ENCODE assay signal across 8 mouse cellular contexts in the genomic region with DNA sequence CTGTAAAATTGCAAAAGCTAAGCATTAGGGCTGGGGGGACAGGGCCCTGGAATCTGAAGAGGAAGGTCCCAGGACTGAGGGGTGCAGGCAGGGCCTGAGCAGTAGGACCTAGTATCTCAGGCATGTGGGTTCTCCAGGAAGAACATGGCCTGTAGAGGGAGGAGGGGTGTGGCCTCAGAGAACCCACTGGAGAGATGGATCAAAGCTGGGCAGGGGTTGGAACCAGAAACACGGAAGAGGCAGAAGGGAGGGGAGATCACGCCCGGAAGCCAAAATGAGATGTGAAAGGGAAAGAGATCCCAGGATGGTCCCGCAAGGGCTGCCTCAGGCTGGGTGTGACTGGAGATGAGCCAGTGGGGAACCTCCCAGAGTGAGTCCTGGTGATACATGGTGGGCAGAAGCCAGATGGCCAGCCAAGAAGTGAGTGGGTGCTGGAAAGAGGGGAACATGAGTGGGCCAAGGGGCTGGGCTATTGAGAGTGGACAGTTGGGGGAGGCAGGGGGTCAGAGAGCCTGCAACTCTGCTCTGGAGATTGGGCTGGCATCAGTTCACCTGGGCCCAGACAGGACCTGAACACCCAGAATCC.
DNase-seq lines count a peak whose midpoint lies in the region; ATAC-seq and TF ChIP-seq lines count a peak whose summit lies in the region.

No protein-coding gene starts in this region.

- WGBS in kidney, adult 2 months, result 69% methylated on average over 4 of the region's 4 CpGs
- 63% methylated on average over 4 of the region's 4 CpGs for WGBS in forebrain, embryonic 14.5 days
- 69% methylated on average over 4 of the region's 4 CpGs for WGBS in midbrain, embryonic 16.5 days

- H3K27ac ChIP-seq in kidney, adult 2 months (ENCODE audit: insufficient read depth, low read depth, low read length), result no peak overlapping the region
- H3K27ac ChIP-seq in MEL (ENCODE audit: control insufficient read depth, low read depth, low read length), result peak overlapping the region; percentile 93
- H3K27ac ChIP-seq in forebrain, embryonic 14.5 days (ENCODE audit: low read depth, low read length), result peak overlapping the region; percentile 58; the same call in 1 of the 2 replicates
- H3K27ac ChIP-seq in midbrain, embryonic 16.5 days (ENCODE audit: low read length), result no peak overlapping the region

- no peaks in the 10 kb centered on the region for H3K9me3 ChIP-seq in MEL (replicated peaks; ENCODE audit: insufficient read depth, low read length)
- H3K9me3 ChIP-seq in forebrain, embryonic 14.5 days (replicated peaks; ENCODE audit: control insufficient read depth, low read length), result no peaks in the 10 kb centered on the region
- H3K9me3 ChIP-seq in midbrain, embryonic 16.5 days (replicated peaks; ENCODE audit: control insufficient read depth, low read length, poor library complexity, severe bottlenecking), result no peaks in the 10 kb centered on the region

- peaks cover 16% of the 10 kb centered on the region; the same call in 1 of the 2 replicates for H3K4me1 ChIP-seq in kidney, adult 2 months (ENCODE audit: control insufficient read depth, insufficient read depth, low read length)
- peaks cover 39 to 73% of the 10 kb centered on the region in 2 experiments for H3K4me1 ChIP-seq in MEL (ENCODE audit: control insufficient read depth in 1 of 2, insufficient read depth in 2 of 2, low read length in 2 of 2)
- H3K4me1 ChIP-seq in forebrain, embryonic 14.5 days (ENCODE audit: control insufficient read depth, insufficient read depth, low read length), result peaks cover 29% of the 10 kb centered on the region
- H3K4me1 ChIP-seq in midbrain, embryonic 16.5 days (ENCODE audit: control insufficient read depth, insufficient read depth, low read length), result peaks cover 14% of the 10 kb centered on the region

- no peak for ATAC-seq in forebrain, embryonic 14.5 days
- ATAC-seq in midbrain, embryonic 16.5 days, result no peak

- H3K36me3 ChIP-seq in kidney, adult 2 months (ENCODE audit: control insufficient read depth, insufficient read depth, low read length), result no peaks in the 10 kb centered on the region
- peaks cover 0 to 59% of the 10 kb centered on the region in 2 experiments; a peak in 2 of 4 replicates for H3K36me3 ChIP-seq in MEL (ENCODE audit: control insufficient read depth in 1 of 2, insufficient read depth in 2 of 2, low read length in 2 of 2)
- no peaks in the 10 kb centered on the region for H3K36me3 ChIP-seq in forebrain, embryonic 14.5 days (ENCODE audit: control insufficient read depth, insufficient read depth, low read length)
- no peaks in the 10 kb centered on the region for H3K36me3 ChIP-seq in midbrain, embryonic 16.5 days (ENCODE audit: control insufficient read depth, insufficient read depth, low read length)

- TF ChIP-seq RAD21 in MEL (IDR thresholded peaks at IDR 0.05; ENCODE audit: low read depth, low read length), result no peak

- H3K9ac ChIP-seq in MEL (ENCODE audit: control insufficient read depth, low read depth, low read length, poor library complexity, severe bottlenecking), result peak overlapping the region; percentile 63
- H3K9ac ChIP-seq in forebrain, embryonic 14.5 days (ENCODE audit: low read length), result no peak overlapping the region
- H3K9ac ChIP-seq in midbrain, embryonic 16.5 days (ENCODE audit: low read depth, low read length), result no peak overlapping the region

- TF ChIP-seq POLR2A in kidney, adult 2 months (IDR thresholded peaks at IDR 0.05; ENCODE audit: low read depth, low read length), result no peak
- TF ChIP-seq POLR2A in MEL (IDR thresholded peaks at IDR 0.05; ENCODE audit: control insufficient read depth in 1 of 2, insufficient read depth in 1 of 2, low read depth in 1 of 2, low read length in 2 of 2, poor library complexity in 1 of 2), result peak in 1 of 2 experiments; percentile 37; a peak in 1 of 4 replicates

- H3K4me2 ChIP-seq in forebrain, embryonic 14.5 days (ENCODE audit: low read length), result no peak overlapping the region
- no peak overlapping the region for H3K4me2 ChIP-seq in midbrain, embryonic 16.5 days (ENCODE audit: low read length)

- H3K27me3 ChIP-seq in kidney, adult 2 months (replicated peaks; ENCODE audit: control insufficient read depth, insufficient read depth, low read length), result no peaks in the 10 kb centered on the region
- H3K27me3 ChIP-seq in MEL (ENCODE audit: control insufficient read depth in 1 of 2, insufficient read depth in 2 of 2, low read length in 2 of 2), result no peaks in the 10 kb centered on the region
- no peaks in the 10 kb centered on the region for H3K27me3 ChIP-seq in forebrain, embryonic 14.5 days (replicated peaks; ENCODE audit: control insufficient read depth, insufficient read depth, low read length)
- no peaks in the 10 kb centered on the region for H3K27me3 ChIP-seq in midbrain, embryonic 16.5 days (ENCODE audit: control insufficient read depth, insufficient read depth, low read depth, low read length)

- TF ChIP-seq CTCF in kidney, adult 2 months (conservative IDR thresholded peaks at IDR 0.05; ENCODE audit: insufficient read depth, insufficient read length, low read depth, low read length), result peak; percentile 29; the same call in 1 of the 2 replicates
- TF ChIP-seq CTCF in MEL (IDR thresholded peaks at IDR 0.05 in 2 of 3, conservative IDR thresholded peaks at IDR 0.05 in 1 of 3; ENCODE audit: control insufficient read depth in 1 of 3, insufficient read depth in 1 of 3, low read depth in 2 of 3, low read length in 3 of 3, poor library complexity in 1 of 3, severe bottlenecking in 1 of 3), result peak in 2 of 3 experiments; percentile 14 to 48; a peak in 3 of 6 replicates

- H3K4me3 ChIP-seq in kidney, adult 2 months (ENCODE audit: insufficient read depth, low read depth, low read length), result no peak overlapping the region
- H3K4me3 ChIP-seq in MEL (ENCODE audit: control insufficient read depth in 1 of 2, insufficient read depth in 1 of 2, low read depth in 2 of 2, low read length in 2 of 2), result peak overlapping the region; percentile 4 to 41
- H3K4me3 ChIP-seq in forebrain, embryonic 14.5 days (ENCODE audit: low read depth, low read length), result no peak overlapping the region
- H3K4me3 ChIP-seq in midbrain, embryonic 16.5 days (ENCODE audit: low read depth, low read length), result no peak overlapping the region

- TF ChIP-seq EP300 in MEL (IDR thresholded peaks at IDR 0.05; ENCODE audit: low read depth in 1 of 2, low read length in 2 of 2), result 0 out of 4 replicates have a peak, but pooled peaks of 1 of the 2 experiments have one; percentile 4

- no peak for DNase-seq in kidney, adult 2 months
- DNase-seq in kidney, adult 8-10 months, result no peak
- DNase-seq in MEL (ENCODE audit: low read depth, low spot score), result no peak
- DNase-seq in forebrain, embryonic 14.5 days (ENCODE audit: low spot score), result no peak
- DNase-seq in lung, postnatal 10 days, result peak; percentile 69
- no peak for DNase-seq in retina, postnatal 1 day
- DNase-seq in urinary bladder, postnatal 10 days (ENCODE audit: low spot score), result no peak

- H3K79me2 ChIP-seq in MEL (ENCODE audit: control insufficient read depth, insufficient read depth, low read length, poor library complexity), result peaks cover 6% of the 10 kb centered on the region

TF ChIP-seq in MEL, 35 proteins besides CTCF, POLR2A, EP300 and RAD21:
- no peak; the same call in 1 of the 2 replicates for TF ChIP-seq ZMIZ1 (IDR thresholded peaks at IDR 0.05; ENCODE audit: low read depth, low read length)
- no peak for TF ChIP-seq POLR2AphosphoS2 (IDR thresholded peaks at IDR 0.05; ENCODE audit: low read length)
- no peak; the same call in 1 of the 2 replicates for TF ChIP-seq HCFC1 (IDR thresholded peaks at IDR 0.05; ENCODE audit: low read depth, low read length)
- TF ChIP-seq MYB (IDR thresholded peaks at IDR 0.05; ENCODE audit: low read depth, low read length), result no peak
- TF ChIP-seq ELF1 (IDR thresholded peaks at IDR 0.05; ENCODE audit: low read depth, low read length), result peak; percentile 73
- no peak for TF ChIP-seq E2F4 (IDR thresholded peaks at IDR 0.05; ENCODE audit: borderline replicate concordance, low read depth, low read length)
- peak; percentile 21; the same call in 1 of the 2 replicates for TF ChIP-seq MXI1 (IDR thresholded peaks at IDR 0.05; ENCODE audit: low read depth, low read length)
- TF ChIP-seq CHD1 (IDR thresholded peaks at IDR 0.05; ENCODE audit: low read depth, low read length), result no peak
- 0 out of 2 replicates have a peak, but pooled peaks have one; percentile 17 for TF ChIP-seq MAZ (IDR thresholded peaks at IDR 0.05; ENCODE audit: low read depth, low read length)
- no peak for TF ChIP-seq MEF2A (IDR thresholded peaks at IDR 0.05; ENCODE audit: extremely low read depth, insufficient replicate concordance, low read depth, low read length, poor library complexity, severe bottlenecking)
- no peak for TF ChIP-seq GABPA (IDR thresholded peaks at IDR 0.05; ENCODE audit: low read depth, low read length)
- no peak for TF ChIP-seq KAT2A (conservative IDR thresholded peaks at IDR 0.05; ENCODE audit: low read depth, low read length)
- no peak for TF ChIP-seq USF1 (IDR thresholded peaks at IDR 0.05; ENCODE audit: low read depth, low read length)
- TF ChIP-seq TBP (IDR thresholded peaks at IDR 0.05; ENCODE audit: low read depth, low read length), result peak; percentile 7; the same call in 1 of the 2 replicates
- TF ChIP-seq NELFE (IDR thresholded peaks at IDR 0.05; ENCODE audit: low read depth, low read length), result peak; percentile 38; the same call in 1 of the 2 replicates
- TF ChIP-seq TAL1 (IDR thresholded peaks at IDR 0.05; ENCODE audit: low read length), result no peak
- TF ChIP-seq SIN3A (IDR thresholded peaks at IDR 0.05; ENCODE audit: low read length), result peak; percentile 38; the same call in 1 of the 2 replicates
- no peak for TF ChIP-seq TCF12 (IDR thresholded peaks at IDR 0.05; ENCODE audit: low read depth, low read length)
- no peak for TF ChIP-seq MYC (IDR thresholded peaks at IDR 0.05; ENCODE audit: low read depth, low read length)
- peak; percentile 2; the same call in 1 of the 2 replicates for TF ChIP-seq SMC3 (IDR thresholded peaks at IDR 0.05; ENCODE audit: low read depth, low read length)

Comparison
In these comparisons a context has a peak if more than half of its experiments do, and no peak if none do; other contexts are left out.
1. H3K27ac ChIP-seq: peak in MEL (single experiment) and forebrain, embryonic 14.5 days (single experiment); none in kidney, adult 2 months (single experiment) and midbrain, embryonic 16.5 days (single experiment).
2. H3K4me3 ChIP-seq: peak in MEL (2 of 2); none in kidney, adult 2 months (single experiment), forebrain, embryonic 14.5 days (single experiment) and midbrain, embryonic 16.5 days (single experiment).